Mouse (Mus musculus): Measurements from ENCODE around the gene Kcnip2. TPM values are rescaled to one million over a fixed set of nuclear protein-coding genes. Genes with fewer than 3 reads are reported as not detected.

Kcnip2 gene
- polyA plus RNA-seq, 1 experiment from 2014 or later = 5.1 TPM

DNA sequence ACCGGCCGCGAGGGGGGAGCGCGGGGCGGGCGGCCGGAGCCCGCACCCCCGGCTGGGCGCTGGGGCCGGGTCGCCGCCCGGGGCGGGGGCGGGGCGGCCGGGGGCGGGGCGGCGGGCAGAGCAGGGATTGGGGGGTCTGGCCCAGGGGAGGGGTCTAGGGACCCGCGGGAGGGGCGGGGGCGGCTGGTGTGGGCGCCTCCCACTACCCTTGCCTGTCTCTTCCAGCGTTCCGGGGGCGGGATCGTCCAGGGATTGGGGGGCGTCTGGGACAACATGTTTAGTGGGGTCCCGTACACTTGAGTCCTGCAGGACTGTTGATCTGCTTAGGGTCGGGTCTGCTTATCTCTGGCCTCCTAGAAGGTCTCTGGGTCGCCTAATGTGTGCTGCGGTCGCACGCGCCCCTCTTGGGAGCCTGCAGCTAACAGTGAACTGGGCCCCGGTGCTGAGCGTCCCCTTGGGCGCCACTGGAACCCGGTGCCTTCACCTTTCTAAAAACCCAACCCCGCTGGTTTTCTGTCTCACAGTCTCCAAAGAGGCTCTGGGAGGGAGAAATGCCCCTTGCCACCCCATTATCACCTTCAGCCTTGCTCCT, 72.8 kb downstream of the Kcnip2 start:
- H3K4me1 ChIP-seq (replicated peaks) = peaks cover 35% of the 10 kb centered on the region
- peak overlapping the region; percentile 35 for H3K4me3 ChIP-seq
- H3K4me2 ChIP-seq = peak overlapping the region; percentile 59
- H3K9ac ChIP-seq = 0 out of 2 replicates have a peak overlapping the region, but pooled peaks have one; percentile 46
- 5% methylated on average over 26 of the region's 44 CpGs for WGBS
- H3K36me3 ChIP-seq = no peaks in the 10 kb centered on the region
- peaks cover 95% of the 10 kb centered on the region for H3K27me3 ChIP-seq
- H3K9me3 ChIP-seq = no peaks in the 10 kb centered on the region
- no peak for ATAC-seq (ENCODE audit: low FRiP score)
- H3K27ac ChIP-seq = no peak overlapping the region

DNA sequence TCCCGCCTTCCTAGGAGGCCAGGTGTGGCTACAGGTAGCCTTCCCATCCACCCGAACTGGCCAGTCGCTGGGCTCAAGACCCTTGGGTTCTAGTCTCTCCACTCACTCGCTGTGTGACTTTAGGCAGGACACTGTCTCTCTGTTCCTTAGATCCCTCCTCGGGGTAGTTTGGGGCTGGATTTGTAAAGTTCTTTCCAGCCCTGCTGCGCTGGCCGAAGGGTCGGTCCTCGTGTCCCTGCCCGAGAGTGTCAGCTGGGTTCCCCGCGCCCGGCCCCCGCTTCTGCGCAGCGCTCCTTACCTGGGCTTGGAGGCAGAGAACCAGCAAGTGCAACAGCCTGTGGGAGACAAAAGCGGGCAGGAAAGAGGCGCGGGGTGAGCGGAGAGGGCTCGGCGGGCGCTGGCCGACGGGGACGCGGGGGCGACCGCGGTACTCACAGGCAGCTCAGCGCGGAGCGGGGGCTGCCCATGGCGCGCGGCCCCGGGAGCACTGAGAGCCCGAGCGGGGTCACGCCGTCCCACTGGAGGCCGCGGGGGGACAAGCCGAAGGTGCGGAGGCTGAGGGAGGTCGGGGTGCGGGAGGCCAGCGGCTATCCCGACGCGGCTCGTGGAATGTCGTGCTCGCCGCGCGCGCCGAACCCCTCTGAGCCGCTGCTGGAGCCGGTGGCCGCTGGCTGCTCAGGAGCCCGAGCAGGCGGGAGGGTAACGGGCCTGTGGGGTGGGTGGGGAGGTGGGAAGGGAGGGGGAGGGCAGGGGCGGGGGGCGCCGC, 73.5 kb downstream of the Kcnip2 start, which contains the start of gene Fgf8:
Fgf8 (minus strand) TSS at position 698 of the 766 bp plus-strand sequence.
- H3K4me3 ChIP-seq = peak within 1 kb of the TSS; percentile 35
- H3K4me1 ChIP-seq (replicated peaks) = peaks cover 37% of the 10 kb centered on the region
- no peaks in the 10 kb centered on the region for H3K36me3 ChIP-seq
- H3K9me3 ChIP-seq = no peaks in the 10 kb centered on the region
- H3K27ac ChIP-seq = no peak within 1 kb of the TSS
- WGBS = 1% methylated on average over 36 of the region's 68 CpGs
- H3K27me3 ChIP-seq = peaks cover 100% of the 10 kb centered on the region
- H3K9ac ChIP-seq = peak within 1 kb of the TSS; percentile 46; the same call in 1 of the 2 replicates
- peak within 1 kb of the TSS; percentile 59 for H3K4me2 ChIP-seq
- no peak for ATAC-seq (ENCODE audit: low FRiP score)

Other genes starting within 250 kb of the Kcnip2 start
- 3.6 and 4.2 TPM in 2 replicates for gene Fbxw4, start 155.7 kb downstream of the Kcnip2 start, polyA plus RNA-seq (2015; fragmentation: Nextera tagmentation; extraction: Ambion mirVana)
- 0.44 and 0.95 TPM in 2 replicates for gene Fgf8, start 73.1 kb downstream of the Kcnip2 start, polyA plus RNA-seq (2015; fragmentation: Nextera tagmentation; extraction: Ambion mirVana)
- 5.3 and 6.5 TPM in 2 replicates for gene Npm3, start 66.5 kb downstream of the Kcnip2 start, polyA plus RNA-seq (2015; fragmentation: Nextera tagmentation; extraction: Ambion mirVana)
- 86.8 and 88.0 TPM in 2 replicates for gene Mgea5, start 32.2 kb downstream of the Kcnip2 start, polyA plus RNA-seq (2015; fragmentation: Nextera tagmentation; extraction: Ambion mirVana)
- 22.8 and 23.9 TPM in 2 replicates for gene Armh3, start 182.4 kb upstream of the Kcnip2 start, polyA plus RNA-seq (2015; fragmentation: Nextera tagmentation; extraction: Ambion mirVana)
- 3.1 and 3.8 TPM in 2 replicates for gene Hps6, start 187.4 kb upstream of the Kcnip2 start, polyA plus RNA-seq (2015; fragmentation: Nextera tagmentation; extraction: Ambion mirVana)
- gene Pprc1, start 228.8 kb upstream of the Kcnip2 start, polyA plus RNA-seq (2015; fragmentation: Nextera tagmentation; extraction: Ambion mirVana) = 18.7 and 22.2 TPM in 2 replicates
- gene Ldb1, start 229.2 kb upstream of the Kcnip2 start, polyA plus RNA-seq (2015; fragmentation: Nextera tagmentation; extraction: Ambion mirVana) = 120 and 127 TPM in 2 replicates